Mouse (Mus musculus) embryo, embryonic 11 days (tissue): Measurements from ENCODE around the gene Mob3b.

ENCODE experiments used
- DNase-seq: peaks from one replicate; pipeline ENCODE4 v3.0.0-alpha.2; 2015

Mob3b gene

GRCm38 (mm10) chr4:35112452-35112851 is 44.8 kb downstream of the Mob3b start:
- DNase-seq, result no peak

GRCm38 (mm10) chr4:35105115-35105773 is 52.0 kb downstream of the Mob3b start:
- no peak for DNase-seq

GRCm38 (mm10) chr4:35101201-35101600 is 56.1 kb downstream of the Mob3b start:
- DNase-seq, result no peak

- peak; percentile 92 for DNase-seq
Observed at GRCm38 (mm10) chr4:35099865-35100780, 57.2 kb downstream of the Mob3b start.

DNA sequence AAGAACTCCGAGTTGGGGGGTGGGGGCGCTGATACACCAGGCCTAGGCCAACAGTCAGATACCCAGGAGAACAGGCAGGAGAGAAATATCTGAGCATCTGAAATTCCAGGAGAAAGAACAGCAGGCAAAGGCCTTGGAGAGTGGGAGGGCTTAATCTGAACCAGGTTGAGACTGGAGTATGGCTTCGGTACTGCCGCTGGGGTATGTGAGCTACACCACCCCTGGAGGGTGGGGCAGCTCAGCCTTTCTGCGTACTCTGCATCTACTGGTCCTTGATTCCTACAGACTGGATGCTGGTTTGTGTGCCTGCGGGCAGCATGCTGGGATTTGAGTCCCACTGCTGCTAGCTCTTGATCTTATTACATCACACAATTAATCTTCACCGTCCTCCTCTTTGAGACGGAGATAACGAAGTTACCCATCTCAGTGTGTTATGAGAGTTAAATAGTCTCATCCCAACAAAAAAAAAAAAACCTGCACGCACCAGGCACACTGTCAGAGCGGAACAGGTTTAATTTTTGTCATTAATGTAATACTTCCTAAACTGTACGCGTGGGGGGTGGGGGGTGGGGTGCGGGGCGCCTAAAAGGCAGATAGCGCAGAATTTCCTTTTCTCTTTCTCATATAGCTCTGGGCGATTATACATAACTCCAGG is 57.9 kb downstream of the Mob3b start:
- peak; percentile 63 for DNase-seq

DNA sequence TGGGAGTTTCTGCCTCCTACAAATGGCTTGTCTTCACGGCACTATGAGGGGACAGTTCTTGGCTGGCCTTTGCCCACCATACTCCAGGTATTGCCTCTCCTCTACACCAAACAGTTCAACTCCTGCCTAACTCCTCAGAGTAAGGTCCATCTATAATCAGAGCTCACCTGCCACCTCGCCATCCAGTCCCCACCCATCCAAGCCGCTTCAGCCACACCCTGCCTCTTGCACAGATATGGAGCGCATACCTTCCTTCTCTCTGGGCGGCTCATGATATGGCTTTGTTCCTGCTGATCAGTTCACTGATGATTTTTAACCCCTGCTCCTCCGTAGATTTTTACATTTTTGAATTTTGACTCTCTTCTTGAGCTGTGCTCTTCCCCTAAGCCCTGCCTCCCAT is 58.7 kb downstream of the Mob3b start:
- no peak for DNase-seq

DNA sequence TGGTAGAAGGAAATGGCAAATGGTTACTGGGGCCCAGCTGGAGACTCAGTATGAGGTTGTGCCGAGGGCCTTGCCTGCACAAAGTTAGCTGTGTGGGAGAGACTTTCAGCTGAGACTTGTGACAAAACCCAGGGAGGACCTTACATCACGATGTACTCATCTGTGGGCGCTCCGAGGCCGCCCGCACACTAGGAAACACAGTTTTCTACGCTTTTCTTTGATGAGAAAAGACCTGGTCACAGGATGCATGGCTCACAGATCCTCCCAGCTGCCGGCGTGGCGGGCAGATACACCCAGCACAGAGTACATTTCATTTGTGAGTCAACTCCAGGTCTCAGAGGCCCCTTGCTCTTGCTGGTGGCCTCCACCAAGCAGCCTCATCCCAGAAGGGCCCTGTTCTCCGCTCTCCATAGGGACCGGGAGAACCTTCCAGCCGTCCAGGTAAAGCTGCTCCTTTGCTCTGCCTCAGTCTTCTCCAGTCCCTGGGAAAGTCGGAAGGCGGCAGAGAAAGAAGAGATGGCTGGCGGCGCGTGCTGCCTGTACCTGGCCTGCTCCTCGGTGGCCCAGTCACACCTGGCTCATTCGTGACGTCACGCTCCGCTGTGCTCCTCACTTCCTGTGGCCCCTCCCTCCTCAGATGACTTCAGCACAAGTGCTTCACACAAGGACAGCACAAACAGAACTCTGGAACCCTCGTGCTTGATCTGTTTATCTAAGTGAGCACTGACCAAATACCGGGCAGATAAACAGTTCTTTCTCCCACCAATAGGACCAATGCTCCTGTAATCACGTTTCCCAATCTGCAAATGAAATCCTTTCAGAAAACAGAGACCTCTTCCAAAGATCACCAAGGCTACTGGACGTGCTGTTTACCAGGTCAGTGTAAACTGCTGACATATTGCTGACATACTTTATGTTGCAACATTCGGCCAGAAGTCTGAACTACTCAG is 60.8 kb downstream of the Mob3b start:
- no peak for DNase-seq

- no peak for DNase-seq
Observed at GRCm38 (mm10) chr4:35092457-35092856, 64.8 kb downstream of the Mob3b start.

DNA sequence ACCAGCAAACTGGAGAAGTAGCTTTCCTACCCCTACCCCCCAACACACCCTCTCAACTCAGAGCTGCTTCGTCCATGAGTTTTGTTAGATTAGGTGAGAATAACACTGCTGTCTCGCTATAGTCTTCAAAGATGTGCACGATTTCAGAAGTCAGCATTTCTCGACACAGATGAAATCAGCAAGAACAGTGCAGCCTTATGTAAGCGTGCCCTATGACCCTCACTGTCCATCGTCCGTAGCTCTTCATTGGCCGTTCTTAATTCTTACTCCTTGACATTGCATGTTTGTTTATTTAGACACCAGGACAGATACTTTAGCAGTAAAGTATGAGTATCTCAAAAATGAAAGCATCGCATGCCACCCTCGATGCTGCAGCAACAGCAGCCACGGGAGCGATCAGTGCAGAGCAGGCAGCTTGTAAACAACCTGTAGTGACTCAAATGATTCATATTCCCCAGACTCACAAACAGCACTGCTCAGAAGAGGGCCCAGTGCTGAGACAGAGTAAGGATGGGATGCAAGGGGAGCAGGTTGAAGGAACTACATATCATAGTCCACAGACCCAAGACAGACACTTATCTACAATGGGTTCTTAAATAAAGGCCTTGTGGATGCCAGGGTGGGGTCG is 66.0 kb downstream of the Mob3b start:
- no peak for DNase-seq

DNA sequence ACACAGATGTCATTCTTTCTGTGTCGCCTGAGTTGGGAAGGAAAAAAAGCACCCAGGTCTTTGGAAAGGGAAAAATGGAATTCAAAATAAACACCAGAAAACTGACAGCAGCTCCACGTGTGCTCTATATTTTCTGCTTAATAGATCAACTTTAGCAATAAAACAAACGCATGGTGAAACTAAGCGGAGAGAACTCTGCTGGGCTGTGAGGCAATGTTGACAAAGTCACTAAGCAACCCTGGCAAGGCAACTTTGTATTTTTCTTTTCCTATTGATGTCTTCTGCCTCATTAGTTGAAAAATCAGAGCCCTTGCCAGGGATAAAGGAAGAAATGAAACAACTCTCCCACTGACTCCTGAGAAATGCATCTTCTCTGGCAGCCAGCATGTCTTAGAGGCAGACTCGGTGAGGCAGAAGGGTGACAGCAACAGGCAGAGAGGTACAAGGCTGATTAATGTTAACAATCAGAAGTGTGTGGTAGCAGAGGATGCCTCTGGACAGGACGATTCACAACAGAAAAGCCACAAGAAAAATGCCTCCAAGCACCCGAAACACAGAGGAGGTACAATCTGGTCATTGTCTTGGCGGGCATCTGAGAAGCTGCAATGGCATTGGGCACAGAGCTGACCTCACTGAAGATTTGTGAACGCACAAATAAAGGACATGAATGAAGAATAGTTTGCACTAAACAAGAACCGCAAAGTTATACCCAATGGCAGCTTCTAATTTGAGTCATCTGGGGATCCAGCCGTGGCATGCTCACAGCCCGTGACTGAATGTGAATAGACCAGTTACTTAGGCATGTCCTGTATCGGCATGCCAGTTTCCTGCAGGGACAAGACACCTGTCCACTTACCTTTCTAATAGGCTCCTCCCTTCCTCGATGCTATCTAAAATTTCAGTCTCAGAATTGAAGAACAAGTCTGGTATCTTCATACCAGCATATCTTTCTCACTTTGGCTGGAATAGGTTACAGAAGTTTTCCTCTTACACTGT is 67.7 kb downstream of the Mob3b start:
- no peak for DNase-seq

- DNase-seq, result no peak
Observed at GRCm38 (mm10) chr4:35086067-35086700, 71.1 kb downstream of the Mob3b start.

- no peak for DNase-seq
Observed at GRCm38 (mm10) chr4:35084060-35084459, 73.2 kb downstream of the Mob3b start.

GRCm38 (mm10) chr4:35082476-35083114 is 74.7 kb downstream of the Mob3b start:
- DNase-seq, result no peak

DNA sequence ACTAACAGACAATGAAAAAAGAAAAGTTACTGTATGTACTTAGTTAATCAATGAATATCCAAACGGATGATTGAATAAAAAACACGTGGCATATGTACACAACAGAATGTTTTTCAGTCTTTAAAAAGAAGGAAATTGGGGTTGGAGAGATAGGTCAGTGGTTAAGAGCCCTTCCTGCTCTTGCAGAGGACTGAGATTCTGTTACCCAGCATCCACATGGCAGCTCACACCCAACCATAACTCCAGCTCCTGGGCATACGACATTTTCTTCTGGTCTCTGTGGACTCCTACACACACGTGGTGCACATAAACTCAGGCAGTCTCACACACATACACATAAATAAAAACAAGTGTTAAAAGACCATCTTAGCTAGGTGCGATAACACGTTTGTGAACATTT is 77.0 kb downstream of the Mob3b start:
- DNase-seq, result no peak

DNA sequence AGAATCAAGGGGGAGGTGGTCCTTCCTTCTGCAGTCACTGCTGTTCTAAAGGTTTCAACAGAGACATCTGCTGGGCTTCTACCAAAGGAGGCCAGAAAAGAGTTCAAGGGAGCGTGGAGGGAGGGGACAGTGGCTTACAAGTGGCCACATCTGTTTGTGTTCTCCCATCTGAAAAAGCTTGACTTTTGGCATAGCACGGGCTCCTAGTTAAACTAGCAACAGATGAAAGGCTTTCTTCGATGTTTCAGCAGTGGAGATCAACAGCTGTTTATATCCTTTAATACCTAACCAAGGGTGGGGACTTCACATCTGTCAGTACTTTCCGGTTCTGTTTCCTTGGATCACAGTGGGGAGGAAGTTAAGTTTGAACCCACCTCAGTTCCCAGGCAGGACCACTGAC is 88.5 kb downstream of the Mob3b start:
- DNase-seq, result peak; percentile 37

DNA sequence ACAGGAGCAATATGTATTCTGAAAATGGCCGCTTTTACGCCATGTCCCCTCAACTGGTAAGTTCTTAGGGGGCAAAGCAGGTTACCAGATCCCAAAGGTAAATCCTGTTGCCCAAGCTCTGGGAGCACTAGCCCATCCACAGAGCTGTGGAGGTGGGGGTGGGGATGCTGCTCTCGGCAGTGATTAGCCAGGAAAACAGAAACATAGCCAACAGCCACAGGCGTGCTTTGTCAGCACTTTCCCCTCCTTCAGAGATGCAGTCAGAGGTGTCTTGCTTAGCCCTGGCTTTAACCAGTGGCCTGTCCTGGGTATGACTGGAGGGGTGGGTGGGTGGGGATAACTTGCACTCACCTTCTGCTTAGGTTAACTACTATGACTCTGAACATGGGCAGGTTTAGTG is 91.1 kb downstream of the Mob3b start:
- no peak for DNase-seq

DNA sequence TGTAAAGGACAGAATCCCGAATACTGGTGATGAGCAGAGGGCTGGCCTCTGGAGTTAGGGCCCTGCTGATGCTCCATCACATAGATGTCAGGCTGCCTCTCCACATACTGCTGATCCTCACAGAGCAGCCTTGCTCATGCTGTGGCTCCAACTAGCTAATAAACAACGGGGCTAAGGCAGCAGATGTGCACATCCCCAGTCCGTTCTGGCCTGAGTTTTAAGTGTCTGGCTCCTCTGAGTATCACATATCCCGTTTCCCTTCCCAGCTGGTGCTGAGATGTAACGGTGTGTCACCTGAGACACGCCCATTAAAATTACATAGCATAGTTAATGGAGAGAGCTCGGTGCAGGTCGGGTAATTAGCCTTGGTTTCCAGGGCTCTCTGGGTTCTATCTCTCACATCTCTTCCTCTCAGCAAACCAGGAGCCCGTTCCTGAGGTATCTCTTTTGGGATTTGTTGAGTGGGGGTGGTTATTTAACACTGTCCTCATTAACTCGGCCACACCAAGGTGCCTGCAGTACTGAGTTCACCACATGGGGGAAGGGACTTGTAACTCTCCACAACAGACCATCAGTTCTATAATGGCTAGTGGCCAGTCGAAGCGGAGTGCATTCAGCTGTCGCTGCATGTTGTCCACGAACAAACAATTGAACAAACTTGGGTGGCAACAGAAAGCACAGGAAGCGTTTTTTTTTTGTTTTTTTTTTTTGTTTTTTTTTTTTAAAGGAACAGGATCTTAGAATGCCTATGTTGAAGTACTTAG is 92.0 kb downstream of the Mob3b start:
- peak; percentile 29 for DNase-seq

- DNase-seq, result no peak
Observed at GRCm38 (mm10) chr4:35063146-35063719, 94.1 kb downstream of the Mob3b start.

DNA sequence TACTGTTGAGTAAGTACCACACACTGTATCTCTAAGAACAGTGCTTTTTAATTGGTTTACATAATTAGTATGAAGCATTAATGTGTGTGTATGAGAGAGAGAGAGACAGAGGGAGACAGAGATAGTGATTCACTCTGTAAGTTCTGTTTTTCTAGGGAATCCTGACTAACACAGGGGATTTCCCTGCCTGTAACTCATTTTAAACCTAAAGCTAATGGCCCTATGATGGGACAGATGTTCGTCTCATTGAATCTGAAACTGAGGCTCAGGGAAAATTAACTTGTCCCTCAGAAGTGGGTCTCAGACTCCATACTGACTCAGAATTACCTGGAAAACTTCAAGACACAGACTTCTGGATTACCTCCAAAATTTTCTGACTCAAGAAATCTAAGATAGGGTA is 96.3 kb downstream of the Mob3b start:
- no peak for DNase-seq
